Mouse (Mus musculus) cerebellum, adult 11 months (tissue): ENCODE measurements around the gene Dusp9.

Source experiments
- DNase-seq: peaks from one replicate; pipeline ENCODE4 v3.0.0; 2022

Gene Dusp9

GRCm38 (mm10) chrX:73672031-73672431, 32.8 kb downstream of the Dusp9 start:
- DNase-seq = peak; percentile 51

GRCm38 (mm10) chrX:73672879-73673618, 33.8 kb downstream of the Dusp9 start, which contains the start of gene Slc6a8:
Slc6a8 (plus strand) TSS chrX:73673150.
- DNase-seq = peak; percentile 67

GRCm38 (mm10) chrX:73673619-73673967, 34.4 kb downstream of the Dusp9 start:
- no peak for DNase-seq

GRCm38 (mm10) chrX:73673968-73674661, 34.9 kb downstream of the Dusp9 start:
- DNase-seq = no peak

- DNase-seq = no peak
Measured at GRCm38 (mm10) chrX:73675231-73675630, 36.0 kb downstream of the Dusp9 start.

- no peak for DNase-seq
Measured at GRCm38 (mm10) chrX:73676668-73677067, 37.4 kb downstream of the Dusp9 start.

- DNase-seq = no peak
Measured at GRCm38 (mm10) chrX:73684156-73684555, 44.9 kb downstream of the Dusp9 start.

- DNase-seq = no peak
Measured at GRCm38 (mm10) chrX:73684978-73685377, 45.8 kb downstream of the Dusp9 start.

GRCm38 (mm10) chrX:73685629-73686028, 46.4 kb downstream of the Dusp9 start:
- no peak for DNase-seq

- DNase-seq = peak; percentile 55
Measured at GRCm38 (mm10) chrX:73690917-73691629, 51.9 kb downstream of the Dusp9 start.
